Mouse (Mus musculus) adrenal gland, adult (tissue): Measurements from ENCODE around the gene Ablim2.
A peak's percentile ranks its signal among the peaks of the same experiment; 100 is the strongest.

ENCODE experiments used
- DNase-seq, 2 experiments: peaks; one replicate each; pipeline ENCODE4 v3.0.0; 2022 to 2023; ENCODE audit warnings: low spot score in 1 of 2; ENCODE audit not compliant: inconsistent age in 2 of 2

Gene Ablim2

DNA sequence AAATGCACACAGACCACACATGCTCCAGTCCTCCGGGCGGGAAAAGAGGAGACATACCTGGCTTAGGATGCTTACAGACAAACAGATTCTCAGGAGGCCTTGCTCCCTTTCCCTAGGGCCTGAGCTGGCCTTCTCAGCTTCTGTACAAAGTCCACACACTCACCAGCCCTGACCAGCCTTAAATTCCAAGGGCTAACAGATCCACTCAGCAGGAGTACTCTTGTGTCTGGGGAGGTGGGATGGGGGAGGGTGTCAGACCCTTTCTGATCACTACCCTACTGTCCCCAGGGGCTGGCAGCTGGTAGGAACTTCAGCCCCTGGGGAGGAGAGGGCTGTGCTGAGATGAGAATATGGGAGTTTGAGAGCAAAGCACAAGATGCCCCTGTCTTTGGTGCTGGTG is 18.7 kb upstream of the Ablim2 start:
- no peak for DNase-seq

DNA sequence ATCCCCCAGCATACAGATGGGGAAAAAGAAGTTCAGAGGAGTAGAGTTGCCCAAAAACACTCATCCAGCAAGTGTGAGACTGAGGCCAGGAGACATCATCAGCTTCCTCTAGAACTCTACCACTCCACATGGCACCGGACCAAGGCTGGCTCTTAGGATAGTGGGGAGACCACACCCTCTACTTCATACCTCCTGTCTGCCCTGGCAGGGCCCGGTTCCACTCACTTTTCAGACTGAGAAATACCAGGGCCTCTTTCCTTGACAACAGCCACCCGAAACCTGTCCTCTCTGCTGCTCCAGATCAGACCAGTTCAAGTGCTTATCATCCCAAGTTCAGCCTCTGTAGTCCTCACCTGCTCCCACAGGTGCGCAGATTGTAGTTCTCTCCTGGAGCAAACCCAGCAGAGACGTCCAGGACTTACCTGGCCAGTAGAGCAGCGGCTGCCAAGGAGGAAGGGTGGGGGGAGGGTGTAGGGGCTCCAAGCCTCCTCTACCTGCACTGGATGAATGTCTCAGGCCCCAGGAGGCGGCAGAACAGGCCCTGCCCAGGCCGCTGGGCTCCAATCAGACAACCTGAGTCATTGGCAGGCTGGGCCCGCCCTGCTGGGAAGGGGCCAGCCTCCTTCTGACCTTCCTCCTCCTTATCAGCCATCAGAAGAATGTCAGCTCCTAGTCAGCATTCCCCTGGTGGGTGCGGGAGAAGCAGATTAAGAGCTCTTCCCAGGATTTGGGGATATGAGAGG is 18.0 kb upstream of the Ablim2 start, which contains the start of gene Sh3tc1:
Gene Sh3tc1, minus strand, starts transcription at position 452 of the 743 bp plus-strand sequence.
- DNase-seq: peak; percentile 90 to 94

DNA sequence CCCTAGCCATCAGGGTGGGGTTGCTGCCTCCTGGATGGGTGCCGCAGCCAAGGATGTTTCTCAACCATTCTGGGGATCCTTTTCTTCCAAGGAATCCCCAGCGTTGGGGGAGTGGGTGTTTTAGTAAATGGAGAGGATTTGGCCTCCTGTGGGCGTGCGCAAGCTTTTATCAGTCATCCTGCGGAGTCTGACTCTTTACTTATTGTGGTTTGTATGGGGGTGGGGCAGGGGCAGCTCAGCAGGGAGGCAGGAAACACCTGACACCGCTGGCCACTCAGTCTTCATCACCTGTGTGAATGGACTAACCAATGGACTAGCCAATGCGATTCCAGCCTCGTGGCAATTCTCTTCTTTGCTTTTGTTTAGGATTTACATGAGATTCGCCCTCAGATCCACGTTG is 17.0 kb upstream of the Ablim2 start:
- DNase-seq: no peak

DNA sequence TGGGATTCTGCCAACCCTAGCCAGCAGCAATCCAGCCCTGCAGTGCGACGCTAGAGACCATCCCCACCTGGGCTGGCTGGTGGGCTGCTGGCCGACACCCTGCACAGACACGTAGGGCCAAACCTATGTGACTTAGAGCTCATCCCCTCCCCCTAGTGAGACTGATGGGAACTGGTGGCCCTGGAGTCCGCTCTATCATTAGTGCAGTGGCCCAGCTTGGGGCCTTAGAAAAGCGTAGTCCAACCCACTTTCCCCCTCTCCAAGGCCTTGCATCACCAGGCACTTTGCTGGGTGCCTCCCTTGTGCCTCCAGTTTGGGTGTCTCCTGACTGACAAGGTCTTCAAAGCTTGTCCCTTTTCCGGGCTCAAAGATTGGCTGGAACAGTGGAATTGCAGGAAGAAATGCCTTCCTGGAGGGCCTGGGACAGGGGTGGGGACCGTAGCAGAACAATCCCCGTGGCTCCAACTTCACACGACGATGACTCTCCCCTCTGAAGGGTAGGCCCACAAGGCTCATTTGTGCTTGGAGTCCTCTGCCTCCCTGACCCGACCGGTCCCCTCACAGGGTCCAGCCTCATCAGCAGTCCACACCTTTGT is 16.4 kb upstream of the Ablim2 start:
- no peak for DNase-seq

DNA sequence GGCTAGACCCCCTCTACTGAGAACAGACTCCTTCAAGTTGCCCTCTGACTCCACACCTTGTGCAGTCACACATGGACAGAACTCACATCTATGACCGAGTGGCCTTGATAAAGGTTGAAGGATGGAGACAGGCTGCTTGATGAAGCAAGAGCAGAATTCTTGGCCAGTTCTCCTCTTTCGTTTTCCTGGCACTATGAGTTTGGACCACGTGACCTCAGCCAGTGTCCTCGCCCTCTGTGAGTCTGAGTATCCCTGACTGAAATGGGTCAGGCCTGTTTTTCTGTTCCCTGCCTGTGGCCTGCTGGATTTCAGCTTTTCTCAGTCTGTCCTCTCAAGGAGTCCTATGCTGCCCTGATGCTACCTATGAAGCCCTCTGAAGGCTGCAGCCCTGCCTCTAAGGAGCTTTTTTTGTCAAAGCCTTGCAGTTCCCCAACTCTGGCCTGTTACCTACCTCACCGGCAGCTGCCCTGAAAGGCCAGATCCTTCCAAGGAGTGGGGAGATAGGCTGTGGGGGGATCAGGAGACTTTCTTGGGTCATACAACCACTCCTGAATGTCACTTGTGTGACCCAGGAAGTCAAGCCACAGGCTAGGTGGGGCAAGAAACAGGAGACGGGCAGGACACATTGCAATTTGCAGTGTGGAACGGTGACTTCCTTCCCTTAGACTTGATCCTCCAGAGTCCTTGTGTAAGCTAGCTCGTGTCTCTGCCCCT is 14.3 kb upstream of the Ablim2 start:
- DNase-seq: peak; percentile 89 to 96

DNA sequence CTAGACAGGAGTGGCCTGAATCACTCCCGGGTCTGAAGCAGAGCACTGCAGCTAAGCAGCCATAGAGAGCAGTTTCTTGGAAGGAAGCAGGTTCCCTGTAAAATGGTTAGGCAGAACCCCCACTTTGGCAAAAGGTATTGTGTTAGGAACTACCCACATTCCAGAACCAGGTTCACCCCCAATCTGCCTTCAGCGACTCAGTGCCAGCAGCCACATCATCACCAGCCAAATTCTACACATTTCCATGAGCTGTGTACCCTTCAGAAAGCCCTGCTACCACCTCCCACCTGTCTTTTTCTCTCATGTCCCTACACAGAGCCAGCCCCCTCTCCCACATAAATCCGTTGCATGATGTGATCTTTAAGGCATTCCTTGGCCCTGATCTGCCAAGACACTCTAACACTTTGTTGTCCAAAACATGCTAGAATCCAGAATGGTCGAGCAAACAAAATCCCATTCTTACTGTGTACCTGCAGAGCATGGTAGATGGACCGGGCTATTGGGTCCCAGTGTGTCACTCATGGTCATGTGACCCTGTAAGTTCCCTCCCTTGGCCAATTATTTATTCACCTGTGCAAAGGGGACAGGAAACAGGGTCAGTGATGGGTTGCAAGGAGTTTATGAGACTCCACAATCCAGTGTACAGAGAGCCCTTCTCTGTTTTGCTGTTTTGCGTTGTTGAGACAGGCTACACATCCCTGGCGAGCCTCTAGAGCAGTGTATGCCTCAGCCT is 13.5 kb upstream of the Ablim2 start:
- DNase-seq: no peak

DNA sequence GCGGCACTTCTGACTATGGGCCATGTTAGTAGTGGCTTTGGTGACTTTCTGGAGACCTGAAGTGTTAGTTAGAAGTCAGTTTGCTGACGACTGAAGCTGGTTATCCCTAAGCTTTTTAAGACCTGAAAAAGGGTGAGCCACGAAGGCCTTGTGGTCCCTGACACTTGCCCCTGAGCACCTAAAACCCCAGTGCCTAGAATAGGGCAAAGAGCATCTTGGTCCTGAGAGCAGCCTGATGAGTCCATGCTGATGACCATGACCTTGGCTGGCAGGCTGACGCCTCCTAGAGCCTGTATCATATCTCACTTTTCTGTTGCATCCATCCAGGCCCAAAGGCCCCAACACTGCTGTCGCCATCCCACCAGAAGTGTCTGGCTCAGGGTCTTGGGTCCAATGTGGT is 12.3 kb upstream of the Ablim2 start:
- DNase-seq: peak in 1 of 2 experiments; percentile 58

DNA sequence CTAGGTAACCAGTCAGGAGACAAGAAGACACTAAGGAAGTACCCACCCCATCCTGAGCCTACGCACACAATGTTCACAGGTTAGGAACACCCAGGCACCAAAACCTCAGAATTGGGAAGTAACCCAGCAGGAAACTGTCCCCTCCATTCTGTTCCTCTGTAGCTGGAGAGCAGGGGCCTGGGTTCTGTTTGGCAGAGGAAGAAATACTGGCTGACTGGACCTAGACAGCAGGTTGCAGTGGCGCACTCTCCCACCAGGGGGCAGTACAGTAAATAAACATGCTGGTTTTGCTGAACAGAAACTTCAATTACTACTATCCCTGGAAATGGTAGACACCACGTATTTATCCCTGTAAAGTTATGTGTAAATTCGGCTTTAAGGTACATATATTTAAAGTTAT is 10.8 kb upstream of the Ablim2 start:
- peak; percentile 74 to 90 for DNase-seq

DNA sequence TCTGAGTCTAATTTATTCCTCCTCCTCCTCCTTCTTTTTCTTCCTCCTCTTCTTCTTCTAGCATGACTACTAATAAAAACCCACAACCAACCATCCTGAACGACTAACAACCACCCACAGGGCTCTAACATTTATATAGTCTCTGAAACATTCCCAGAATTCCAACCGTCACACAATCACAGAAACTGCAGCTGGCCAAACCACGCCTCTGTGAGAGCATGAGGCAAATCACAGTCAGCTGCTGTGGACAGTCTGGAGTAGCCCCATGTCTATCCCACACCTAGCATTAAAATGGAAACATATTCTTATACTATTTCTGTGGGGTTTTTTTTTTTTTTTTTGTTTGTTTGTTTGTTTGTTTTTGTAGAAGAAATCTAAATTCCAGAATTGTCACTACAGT is 8.3 kb upstream of the Ablim2 start:
- DNase-seq: no peak

DNA sequence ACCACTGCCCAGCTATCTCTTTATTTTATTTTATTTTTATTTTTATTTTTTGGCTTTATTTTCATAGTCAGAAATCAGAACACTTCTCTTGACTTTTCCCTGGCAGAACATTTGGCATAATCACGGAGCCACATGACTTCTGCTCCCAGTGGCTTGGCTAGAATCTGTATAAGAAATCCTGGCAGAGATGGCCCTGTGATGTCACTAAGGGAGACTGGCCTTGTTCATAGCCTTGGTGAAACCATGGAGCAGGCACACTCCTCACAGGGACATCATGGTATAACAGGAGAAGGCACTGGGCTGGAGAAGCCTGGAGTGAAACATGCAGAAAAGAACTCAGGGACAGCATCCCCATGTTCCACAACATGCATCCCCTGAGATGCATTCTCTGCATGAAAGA is 7.7 kb upstream of the Ablim2 start:
- peak; percentile 72 to 85 for DNase-seq

DNA sequence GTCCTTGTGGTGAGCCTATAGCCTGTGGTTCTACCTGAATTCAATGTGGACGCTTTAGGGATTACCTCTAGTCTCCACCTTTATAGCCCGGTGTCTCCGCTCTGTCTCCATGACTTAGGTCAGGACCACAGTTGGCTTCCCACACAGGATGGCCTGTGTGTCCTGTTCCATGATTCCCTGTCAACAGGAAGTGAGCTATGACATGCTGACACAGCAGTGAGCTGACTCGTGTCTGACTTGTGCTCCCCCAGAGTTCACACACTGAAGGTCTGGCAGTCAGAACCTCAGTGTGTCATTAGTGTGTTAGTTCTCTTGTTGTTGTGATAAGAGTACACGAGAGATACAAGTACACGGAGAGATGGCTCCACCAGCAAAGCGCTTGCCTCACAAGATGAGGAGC is 6.7 kb upstream of the Ablim2 start:
- DNase-seq: no peak

DNA sequence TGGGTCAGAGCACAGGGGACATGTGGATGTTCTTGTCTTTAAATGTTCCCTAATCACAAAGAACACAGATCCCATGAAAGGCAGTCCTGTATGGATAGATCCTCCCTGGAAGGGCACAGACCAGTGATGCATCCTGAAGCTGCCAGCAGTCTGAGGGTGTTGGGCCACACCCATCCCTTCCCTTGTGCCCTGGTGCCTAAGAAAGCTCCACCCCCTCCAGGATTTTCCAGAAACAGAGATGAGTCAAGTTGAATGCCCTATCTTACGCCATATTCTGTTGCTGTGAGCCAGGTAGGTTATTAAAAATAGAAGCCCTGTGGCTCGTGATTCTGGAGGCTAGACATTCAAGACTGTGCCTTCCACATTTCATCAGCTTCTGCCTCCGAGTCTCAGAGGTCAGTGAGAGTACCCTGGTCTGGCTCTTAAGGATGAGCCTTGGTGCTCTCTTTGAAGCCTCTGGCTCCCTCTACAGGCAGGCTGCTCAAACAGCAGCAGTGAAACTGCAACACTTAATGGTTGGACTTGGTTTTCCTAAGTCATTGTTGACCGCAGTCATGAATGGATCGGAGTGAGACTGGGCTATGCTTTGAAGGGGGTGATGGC is 2.4 kb upstream of the Ablim2 start:
- peak; percentile 71 to 89 for DNase-seq

DNA sequence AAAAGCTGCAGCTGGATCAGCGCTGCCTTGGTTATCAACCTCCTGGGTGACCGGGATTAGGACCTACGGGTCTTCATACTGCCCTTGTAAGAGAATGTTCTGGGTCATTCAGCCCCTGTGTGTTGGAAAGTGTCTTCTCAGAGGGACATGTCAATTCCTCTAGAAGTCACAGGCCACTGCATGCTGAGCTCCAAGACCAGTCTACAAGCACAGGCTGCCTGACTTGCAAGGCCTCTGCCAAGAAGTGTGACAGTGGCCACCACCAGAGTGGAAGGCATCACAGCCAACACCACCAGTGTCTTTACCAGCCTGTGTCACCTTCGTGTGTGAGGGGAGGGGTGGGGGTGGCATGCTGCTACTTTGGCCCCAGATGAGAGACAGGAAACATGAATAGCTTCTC is 1.7 kb upstream of the Ablim2 start:
- no peak for DNase-seq

DNA sequence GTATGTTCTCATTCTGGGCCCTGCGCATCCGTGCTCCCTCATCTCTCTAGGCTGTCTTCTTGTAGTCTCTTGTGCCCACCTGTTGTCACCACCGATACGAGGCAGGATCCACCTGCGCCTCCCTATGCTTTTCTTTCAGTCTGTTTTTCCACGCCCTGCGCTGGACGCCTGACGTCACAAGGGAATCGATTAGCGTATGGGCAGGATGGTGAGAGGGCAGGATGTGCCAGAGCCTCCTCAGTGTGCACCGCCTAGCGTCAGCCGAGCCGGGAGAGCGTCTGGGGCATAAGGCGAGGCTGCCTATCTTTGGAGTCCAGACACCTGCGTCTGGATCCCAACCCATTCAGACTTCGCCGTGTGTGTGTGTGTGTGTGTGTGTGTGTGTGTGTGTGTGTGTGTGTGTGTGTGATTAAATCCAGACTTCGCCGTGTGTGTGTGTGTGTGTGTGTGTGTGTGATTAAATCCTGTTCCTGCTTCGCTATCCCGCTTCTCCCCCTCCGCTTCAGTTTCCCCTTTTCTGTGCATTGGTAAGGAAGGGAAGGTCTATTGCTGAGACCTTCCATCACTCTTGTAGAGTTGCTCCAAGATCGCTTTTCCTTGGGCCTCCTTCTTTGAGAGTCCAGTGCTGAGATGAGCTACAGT is 562 bp upstream of the Ablim2 start:
- peak; percentile 66 to 71 for DNase-seq

DNA sequence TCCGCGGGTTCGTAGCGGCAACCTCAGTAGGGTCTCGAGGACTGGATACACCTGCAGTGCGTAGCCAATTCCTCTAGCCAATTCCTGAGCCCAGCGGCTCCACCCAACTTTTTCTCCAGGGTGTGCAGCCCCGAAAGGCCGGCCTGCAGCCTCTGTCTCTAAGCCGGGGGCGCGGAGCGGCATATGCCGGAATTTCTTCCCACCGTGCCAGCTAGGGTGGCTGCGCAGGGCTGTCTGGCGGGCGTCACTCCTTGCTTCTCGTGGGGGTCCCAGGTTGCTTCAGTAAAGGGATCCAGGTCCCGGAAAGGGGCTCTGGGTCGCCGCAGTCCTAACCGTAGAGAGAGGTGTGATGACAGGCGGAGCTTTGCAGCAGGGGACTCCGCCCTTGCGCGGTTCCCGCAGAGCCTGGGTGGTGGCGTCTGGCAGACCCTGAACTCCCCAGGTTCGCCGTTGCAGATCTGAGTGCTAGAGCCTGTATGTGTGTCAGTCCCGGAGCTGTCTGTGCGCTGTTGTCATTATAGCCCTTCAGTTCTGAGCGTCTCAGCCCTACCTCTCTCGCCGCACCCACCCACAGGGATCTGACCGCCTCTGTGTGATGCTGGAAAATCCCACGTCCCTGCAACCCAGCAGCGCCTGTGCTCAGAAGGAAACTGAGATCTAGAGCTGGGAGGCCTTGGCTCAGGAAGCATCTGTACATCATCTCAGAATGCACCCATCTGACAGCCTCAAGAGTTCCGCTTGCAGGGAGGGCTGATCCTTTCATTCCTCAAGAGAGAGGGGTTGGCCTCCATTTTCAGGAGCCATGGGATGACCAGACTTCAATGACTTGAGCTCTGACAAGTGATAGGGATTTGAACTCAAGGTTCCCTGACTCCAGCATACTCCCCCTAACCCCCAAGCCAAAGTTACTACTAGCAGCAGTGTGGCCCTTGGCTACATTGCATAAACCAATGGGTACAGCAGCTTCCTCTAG is 687 bp downstream of the Ablim2 start:
- peak; percentile 63 to 78 for DNase-seq

DNA sequence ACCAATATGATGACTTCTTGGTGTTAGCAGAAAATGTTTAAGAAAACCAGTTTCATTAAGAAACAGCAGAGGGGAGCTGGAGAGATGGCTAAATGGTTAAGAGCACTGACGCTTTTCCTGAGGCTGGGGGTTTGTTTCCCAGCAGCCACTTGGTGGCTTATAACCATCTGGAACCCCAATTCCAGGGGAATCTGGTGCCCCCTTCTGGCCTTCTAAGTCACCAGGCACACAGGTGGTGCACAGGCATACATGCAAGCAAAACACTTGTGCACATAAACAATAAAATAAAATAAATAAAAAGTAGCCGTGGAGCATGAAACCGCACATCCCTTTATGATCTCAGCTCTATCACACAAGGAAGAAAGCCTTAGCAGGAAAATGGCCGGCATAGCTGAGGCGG is 3.6 kb downstream of the Ablim2 start:
- no peak for DNase-seq

DNA sequence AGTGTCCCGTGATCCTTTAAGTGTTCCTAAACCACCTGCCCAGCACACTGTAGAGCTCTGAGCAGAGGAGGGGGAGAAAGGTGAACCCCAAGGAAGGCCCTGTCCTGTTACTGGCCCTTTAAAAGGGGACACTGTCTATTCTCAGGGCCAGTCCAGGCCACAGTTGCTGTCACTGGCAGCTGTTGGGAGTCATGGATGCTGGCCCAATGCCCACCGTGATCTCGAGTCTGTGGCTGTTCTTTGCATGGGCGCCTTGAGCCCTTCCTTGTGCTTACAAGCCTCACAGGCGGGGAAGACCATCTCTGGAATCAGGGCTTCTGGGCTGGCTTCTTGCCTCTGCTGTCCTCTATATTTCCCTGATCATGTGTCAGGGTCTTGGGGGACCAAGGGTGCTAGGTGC is 4.7 kb downstream of the Ablim2 start:
- peak; percentile 74 to 76 for DNase-seq

DNA sequence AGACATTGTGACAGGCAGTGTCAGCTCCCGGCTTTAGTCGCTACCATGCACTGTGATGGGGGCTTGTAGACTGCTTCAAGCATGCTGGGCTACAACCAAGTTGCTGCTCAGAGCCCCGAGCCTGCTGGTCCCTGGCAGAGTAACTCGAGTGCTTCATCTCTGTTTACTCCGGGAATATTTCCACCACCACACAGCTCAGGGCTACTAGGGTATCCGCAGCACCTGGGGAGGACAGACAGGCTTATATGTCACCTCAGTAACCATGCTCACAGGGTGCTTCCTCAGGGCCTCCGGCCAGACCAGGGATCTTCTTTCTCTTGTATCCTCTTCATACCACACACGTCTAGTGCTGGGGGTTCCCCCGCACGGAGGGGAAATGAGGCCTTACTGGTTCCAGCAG is 5.2 kb downstream of the Ablim2 start:
- peak in 1 of 2 experiments; percentile 14 for DNase-seq

DNA sequence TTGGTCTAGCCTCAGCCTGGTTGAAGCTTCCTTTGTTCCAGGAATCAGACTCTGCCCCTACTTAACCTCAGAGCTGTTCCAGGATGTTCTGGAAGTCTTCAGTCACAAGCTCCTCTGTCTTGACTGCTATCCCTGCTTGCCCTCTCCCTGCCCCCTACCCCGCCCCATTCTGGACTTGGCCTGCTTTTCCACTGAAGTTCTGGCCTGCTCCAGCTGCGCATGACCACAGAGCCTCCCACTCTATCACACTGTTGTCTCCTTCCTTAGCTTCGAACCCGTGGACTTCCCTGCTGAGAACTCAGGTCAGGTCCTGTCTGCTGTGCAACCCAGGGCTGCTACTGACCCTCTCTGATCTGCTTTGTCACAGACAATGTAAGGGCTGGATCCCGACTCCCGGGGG is 8.2 kb downstream of the Ablim2 start:
- DNase-seq: peak in 1 of 2 experiments; percentile 11
